Mouse (Mus musculus) spleen, postnatal 10 days (tissue): ENCODE results near the gene Cnot6l.

Source experiments
- DNase-seq, 2 experiments: peaks; one replicate each; pipeline ENCODE4 v3.0.0; 2021 to 2022; ENCODE audit warnings: low spot score in 2 of 2

The Cnot6l gene

DNA sequence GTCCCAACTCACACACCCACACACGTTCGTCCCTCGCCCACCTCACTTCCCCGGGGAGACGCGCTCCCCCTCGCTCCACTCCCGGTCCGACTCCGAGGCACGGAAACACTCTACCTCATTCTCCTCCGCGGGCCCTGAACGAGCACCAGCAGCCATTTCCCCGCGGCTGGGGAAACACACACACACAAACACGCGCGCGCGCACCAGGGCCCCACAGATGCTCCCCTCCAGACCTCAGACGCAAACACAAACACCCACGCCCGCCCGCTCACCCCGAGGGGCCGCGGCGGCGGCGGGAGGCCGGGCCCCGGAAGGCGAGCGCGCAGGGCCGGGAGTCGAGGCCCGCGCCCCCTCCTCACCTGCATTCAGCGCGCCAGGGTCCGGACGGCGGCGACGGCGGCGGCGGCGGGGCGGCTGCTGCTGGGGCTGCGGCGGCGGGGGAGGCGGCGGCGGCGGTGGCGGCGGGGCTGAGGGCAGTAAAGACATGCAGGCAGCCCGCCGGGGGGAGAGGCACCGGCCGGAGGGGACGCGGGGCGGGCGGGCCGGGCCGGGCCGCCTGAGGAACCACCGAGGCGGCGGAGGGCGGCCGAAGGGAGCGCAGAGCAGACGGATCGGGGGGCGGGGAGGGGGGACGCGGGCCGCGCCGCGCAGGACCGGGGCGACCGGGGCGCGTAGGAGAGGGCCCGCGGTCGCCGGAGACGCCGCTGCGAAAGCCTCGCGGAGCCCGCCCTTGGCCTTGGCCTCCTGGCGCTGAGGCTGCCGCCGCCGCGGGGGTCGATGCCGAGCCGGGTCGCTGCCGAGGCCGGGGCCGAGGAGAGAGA lies 2.2 kb downstream of the Cnot6l start:
- peak; percentile 71 to 79 for DNase-seq

GRCm38 (mm10) chr5:96161263-96161577 lies 2.8 kb downstream of the Cnot6l start:
- no peak for DNase-seq

- peak; percentile 26 to 43 for DNase-seq
These were observed 3.3 kb downstream of the Cnot6l start for GRCm38 (mm10) chr5:96160467-96161262.

- DNase-seq = no peak
These were observed 21.6 kb downstream of the Cnot6l start for GRCm38 (mm10) chr5:96142351-96142750.

DNA sequence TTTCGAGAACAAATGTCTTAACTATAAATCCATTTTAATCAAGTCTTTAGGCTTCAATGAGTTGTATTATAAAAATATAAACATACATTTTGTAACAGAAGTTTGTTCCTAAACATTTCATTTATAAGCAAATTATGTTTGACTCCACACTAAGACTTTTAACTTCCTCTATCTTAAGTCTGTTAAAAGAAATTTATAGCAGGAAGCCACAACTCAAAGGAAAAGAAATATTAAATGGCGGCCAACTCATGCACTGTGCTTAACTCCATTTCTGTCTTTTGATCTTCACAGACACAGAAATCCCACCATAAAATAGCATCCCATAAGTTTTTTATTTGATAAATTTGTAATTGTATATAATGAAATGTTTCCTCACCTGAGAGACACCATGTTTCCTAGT lies 33.3 kb downstream of the Cnot6l start:
- DNase-seq = no peak

DNA sequence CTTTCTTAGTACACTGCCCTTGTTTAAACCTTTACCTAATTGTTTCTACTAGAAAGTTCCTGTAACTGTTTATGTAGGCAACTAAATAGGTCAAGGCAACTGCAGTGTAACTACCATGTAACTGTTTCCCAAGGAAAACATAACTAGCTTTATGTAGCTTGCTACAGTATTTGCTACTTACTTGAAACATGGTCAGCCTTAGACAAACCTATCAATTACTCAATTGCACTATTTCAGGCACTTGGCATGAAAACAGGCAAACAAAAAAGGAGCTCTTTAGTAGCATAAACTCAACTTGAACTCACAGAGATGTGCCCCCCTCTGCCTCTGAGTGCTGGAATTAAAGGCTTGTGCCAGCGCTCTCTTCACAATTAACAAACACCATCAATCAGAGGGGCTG lies 37.1 kb downstream of the Cnot6l start:
- no peak for DNase-seq

DNA sequence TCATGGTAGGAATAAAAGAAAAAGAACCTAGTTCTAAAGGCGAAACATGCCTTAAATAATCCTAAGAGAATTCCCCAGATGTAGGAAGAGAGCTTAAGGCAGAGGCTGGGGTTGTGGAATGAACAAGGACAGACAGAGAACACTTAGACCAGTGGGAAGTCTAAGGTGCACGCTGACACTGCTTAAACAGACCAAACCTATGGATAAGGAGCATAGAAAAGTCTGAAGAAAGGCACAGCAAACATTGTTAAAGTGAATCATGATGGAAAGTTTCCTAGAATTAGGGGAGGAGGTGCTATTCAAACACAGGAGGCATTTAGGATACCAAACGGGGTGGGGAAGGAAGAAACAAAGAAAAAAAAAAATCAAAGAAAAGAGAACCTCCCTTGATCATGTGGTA lies 49.0 kb downstream of the Cnot6l start:
- DNase-seq = no peak

- DNase-seq = no peak
These were observed 59.3 kb downstream of the Cnot6l start for GRCm38 (mm10) chr5:96104644-96105043.

GRCm38 (mm10) chr5:96091468-96091867 lies 72.5 kb downstream of the Cnot6l start:
- DNase-seq = no peak

- no peak for DNase-seq
These were observed 78.6 kb downstream of the Cnot6l start for GRCm38 (mm10) chr5:96085324-96085723.

- DNase-seq = no peak
These were observed 84.9 kb downstream of the Cnot6l start for GRCm38 (mm10) chr5:96079026-96079425.

DNA sequence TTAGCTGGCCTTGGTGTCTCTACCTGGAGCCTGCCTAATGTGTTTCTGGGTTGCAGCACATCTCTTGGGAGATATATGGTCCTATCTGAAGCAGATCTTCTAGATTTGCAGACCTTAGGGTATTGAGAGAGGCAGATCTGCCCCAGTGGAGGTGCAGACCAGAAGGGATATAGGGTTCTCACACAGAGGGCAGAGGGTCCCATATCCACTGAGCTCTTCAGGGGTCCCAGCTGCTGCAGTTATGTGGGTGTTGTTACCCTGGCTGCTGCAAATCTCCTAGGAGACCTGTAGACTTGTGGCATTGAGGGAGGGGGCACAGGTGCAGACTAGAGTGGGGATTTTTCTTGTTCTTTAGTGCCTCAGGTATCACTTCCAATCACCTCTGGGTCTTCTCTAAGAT lies 98.4 kb downstream of the Cnot6l start:
- DNase-seq = no peak

- no peak for DNase-seq
These were observed 121.5 kb downstream of the Cnot6l start for GRCm38 (mm10) chr5:96042492-96042891.

DNA sequence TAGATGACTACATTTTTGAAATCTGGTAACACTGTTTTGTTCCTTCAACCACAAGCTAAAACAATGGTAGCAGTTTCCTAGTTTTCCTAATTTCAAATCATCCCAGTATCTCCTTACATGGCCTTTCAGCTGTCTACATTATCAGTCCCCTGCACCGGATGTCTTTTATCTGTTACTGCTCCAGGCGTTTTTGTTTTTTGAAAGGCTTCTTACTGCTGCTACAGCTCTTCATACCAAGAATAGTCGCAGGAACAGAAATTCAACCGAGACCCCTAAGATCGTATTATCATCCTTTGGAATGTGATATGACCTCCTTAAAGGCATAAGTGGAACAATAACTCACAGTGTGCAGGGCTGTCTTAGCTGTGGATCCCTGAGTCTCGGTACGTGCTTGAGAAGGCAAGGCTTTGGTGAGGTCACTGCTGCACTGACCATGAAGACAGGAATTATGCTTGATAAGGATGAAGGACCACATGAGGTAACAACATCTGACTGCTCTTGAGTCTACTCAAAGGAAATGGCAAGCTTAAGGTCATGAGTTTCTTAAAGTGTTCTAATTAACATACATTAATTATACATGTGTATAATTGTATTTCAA lies 122.4 kb downstream of the Cnot6l start:
- DNase-seq = no peak

DNA sequence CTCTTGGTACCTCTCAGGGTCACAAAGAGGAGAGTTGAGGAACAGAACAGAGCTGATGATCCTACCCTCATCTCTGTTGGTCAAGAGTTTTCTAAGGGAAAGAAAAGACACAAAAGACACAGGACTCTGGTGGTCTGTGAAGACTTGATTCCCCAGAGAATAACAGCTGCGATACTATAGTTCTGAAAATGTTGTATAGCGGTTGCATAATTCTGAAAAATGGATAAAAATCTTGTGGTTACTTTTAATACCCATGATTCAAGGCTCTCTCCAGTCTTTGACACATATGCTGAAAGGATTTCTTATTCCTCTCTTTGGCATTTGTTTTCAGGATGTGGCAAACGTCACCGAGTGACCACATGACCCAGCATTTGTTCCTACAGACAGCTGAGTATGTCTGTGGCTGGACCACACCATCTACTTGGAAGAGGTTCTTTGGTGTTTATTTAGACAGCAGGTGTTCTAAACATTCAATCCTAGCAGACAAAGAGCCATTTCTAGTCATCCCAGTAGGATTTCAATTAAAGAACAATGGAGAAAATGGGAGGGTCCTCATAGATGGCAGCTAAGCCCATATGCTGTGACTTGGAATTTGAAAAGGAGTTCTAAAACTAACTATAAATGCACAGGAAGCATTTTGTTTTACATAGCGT lies 124.7 kb downstream of the Cnot6l start:
- no peak for DNase-seq

- DNase-seq = no peak
These were observed 126.3 kb downstream of the Cnot6l start for GRCm38 (mm10) chr5:96037684-96038121.

DNA sequence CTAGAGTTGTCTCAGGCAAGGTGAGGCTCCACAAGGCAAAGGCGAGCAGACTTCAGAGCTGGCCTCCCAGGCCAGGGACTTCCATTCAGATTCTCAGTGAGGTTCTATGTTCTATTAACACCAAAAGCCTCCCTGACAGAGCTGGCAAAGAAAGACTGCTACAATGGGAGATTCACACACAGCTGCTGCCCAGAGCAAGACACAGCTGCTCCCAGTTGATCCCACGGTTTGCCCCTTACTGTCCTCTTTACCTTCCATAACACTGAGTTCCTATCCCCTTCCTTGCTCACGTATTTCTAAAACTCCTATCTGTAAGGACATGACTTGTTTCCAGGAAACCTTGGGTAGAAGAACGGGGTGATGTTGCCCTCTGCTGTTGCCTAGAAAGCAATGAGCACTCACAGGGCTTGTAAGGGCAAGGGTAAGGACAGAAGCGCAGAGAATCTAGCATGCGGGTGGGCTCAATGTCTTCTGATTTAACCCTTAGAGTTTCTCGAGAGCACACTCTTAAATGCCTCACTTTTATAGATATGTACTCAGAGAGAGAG lies 127.8 kb downstream of the Cnot6l start:
- DNase-seq = no peak

DNA sequence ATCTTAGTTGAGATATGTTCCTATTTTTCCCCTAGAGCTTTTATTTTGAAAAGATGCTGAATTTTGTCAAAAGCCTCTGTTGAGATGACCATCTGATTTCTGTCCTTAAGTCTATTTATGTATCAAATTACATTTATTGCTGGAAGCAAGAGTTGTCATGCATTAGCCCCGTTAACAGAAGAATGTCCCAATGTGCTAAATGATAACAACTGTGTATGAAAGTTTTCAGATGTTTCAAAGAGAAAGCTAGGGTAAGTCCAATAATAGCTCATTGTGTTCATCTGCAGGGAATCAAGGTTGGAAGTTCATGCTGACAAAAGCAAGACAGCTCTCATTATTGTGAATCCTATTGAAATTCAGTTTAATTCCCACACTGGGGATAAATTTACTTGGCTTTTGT lies 129.9 kb downstream of the Cnot6l start:
- no peak for DNase-seq

GRCm38 (mm10) chr5:96029821-96030220 lies 134.2 kb downstream of the Cnot6l start:
- no peak for DNase-seq
